Comparison of ENCODE assay signal across 8 mouse cellular contexts in the genomic region with DNA sequence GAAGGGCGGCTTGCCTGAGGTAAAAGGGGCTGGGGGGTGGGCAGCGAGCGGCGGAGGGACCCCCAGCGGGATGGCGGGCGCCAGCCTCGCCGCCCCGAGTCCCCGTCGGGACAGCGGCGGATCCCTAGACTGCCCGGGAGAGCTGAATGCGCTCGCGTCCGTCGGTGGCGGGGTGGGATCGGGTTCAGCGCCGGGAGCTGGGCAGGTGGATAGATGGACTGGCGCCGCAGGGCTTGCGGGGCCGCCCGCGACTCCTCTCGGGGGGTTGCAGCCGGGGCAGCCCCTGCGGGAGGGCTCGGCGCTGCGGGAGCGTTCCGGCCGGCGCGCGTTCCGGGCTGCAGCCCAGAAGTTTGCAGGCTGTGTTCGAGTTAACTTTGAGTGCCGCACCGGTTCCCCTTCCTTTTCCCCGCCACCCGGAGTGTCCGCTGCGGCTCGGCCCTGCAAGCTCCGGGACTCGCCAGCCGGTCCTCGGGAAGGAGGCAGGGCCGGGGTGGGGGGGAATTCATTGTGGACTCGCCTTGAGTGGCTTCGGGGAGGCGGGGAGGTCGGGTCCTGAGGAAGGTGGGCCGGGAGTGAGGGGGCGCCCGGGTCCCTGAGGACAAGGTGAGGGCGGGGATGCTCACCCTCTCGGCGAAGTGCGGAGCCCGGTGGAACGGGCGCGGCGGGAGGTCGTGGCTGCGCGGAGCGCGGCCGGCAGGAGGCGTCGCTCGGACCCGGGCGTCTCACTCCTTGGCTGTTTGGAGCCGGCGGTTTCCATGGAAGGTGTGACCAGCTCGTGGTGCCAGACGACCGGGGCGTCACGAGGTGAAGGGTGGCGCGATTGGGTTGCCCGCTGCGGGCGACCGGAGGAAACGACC. TPM values are rescaled to one million over a fixed set of nuclear protein-coding genes. Genes with fewer than 3 reads are reported as not detected.
DNase-seq lines count a peak whose midpoint lies in the region; ATAC-seq lines count a peak whose summit lies in the region.

No protein-coding gene starts in this region.

- H3K27ac ChIP-seq in intestine, embryonic 16.5 days (ENCODE audit: low read length): peak overlapping the region; percentile 98

- H3K36me3 ChIP-seq in intestine, embryonic 16.5 days (ENCODE audit: control insufficient read depth, insufficient read depth, low read length): no peaks in the 10 kb centered on the region

- H3K4me3 ChIP-seq in intestine, embryonic 16.5 days (ENCODE audit: low read length): peak overlapping the region; percentile 98

- H3K4me1 ChIP-seq in intestine, embryonic 16.5 days (ENCODE audit: control insufficient read depth, insufficient read depth, low read length): peaks cover 5% of the 10 kb centered on the region; the same call in 1 of the 2 replicates

- H3K27me3 ChIP-seq in intestine, embryonic 16.5 days (replicated peaks; ENCODE audit: control insufficient read depth, insufficient read depth, low read length): no peaks in the 10 kb centered on the region

- intact Hi-C loops in left cerebral cortex, postnatal 25 days (cut with DNase I): loop anchor here (1.0 to 2.0 kb wide), 6 partner anchors 56 to 400 kb away; partner anchors contain the start of gene Ssr3

- DNase-seq in adrenal gland, adult 18-20 months (ENCODE audit: low spot score in 2 of 2): peak; percentile 62 to 64
- DNase-seq in embryo, embryonic 10.5 days (ENCODE audit: low spot score): peak; percentile 85
- peak; percentile 51 to 73 for DNase-seq in gastrocnemius, postnatal 4 days (ENCODE audit: low spot score in 2 of 2)
- DNase-seq in left cerebral cortex, postnatal 25 days (ENCODE audit: low spot score in 2 of 2): peak; percentile 45 to 55
- peak; percentile 47 for DNase-seq in right cerebral cortex, postnatal 14 days
- peak; percentile 60 for DNase-seq in urinary bladder, postnatal 14 days (ENCODE audit: low spot score)

- H3K9ac ChIP-seq in intestine, embryonic 16.5 days (ENCODE audit: low read depth, low read length): peak overlapping the region; percentile 98

- H3K9me3 ChIP-seq in intestine, embryonic 16.5 days (ENCODE audit: control insufficient read depth, low read length): no peaks in the 10 kb centered on the region

- H3K4me2 ChIP-seq in intestine, embryonic 16.5 days (ENCODE audit: low read depth, low read length): peak overlapping the region; percentile 40

- under 1% methylated on average over 89 of the region's 97 CpGs for WGBS in intestine, embryonic 16.5 days

- ATAC-seq in intestine, embryonic 16.5 days: peak; percentile 55
- ATAC-seq in megakaryocyte-erythroid progenitor cell, adult 5-6 weeks (replicated peaks; ENCODE audit: low FRiP score, low TSS enrichment, poor library complexity, severe bottlenecking): peak; percentile 29; the same call in 1 of the 2 replicates

RNA-seq across cellular contexts. Expression of gene Tiparp, which starts 0.6 kb away (rescaled TPM):
- total RNA-seq in adrenal gland, adult 18-20 months (2021): 10 to 100 TPM; 13.8 to 21.6 TPM
- total RNA-seq in gastrocnemius, postnatal 4 days (2021): 10 to 100 TPM; 11.5 to 12.6 TPM
- polyA plus RNA-seq in intestine, embryonic 16.5 days (2015; fragmentation: Nextera tagmentation; extraction: Ambion mirVana): 39.5 and 41.9 TPM in 2 replicates
- total RNA-seq in left cerebral cortex, postnatal 25 days (2021): 10 to 100 TPM; 12.2 to 16.6 TPM
- 3.5 and 6.9 TPM in 2 replicates for total RNA-seq in megakaryocyte-erythroid progenitor cell, adult 5-6 weeks (2014; fragmentation: Nextera tagmentation)
- total RNA-seq in megakaryocyte-erythroid progenitor cell, adult 5-6 weeks (2017): 8.3 and 17.0 TPM in 2 replicates

Comparison
In these comparisons a context has a peak if more than half of its experiments do, and no peak if none do; other contexts are left out.
1. Peak in every context shown above with its lines: DNase-seq, ATAC-seq, H3K4me3 ChIP-seq and H3K27ac ChIP-seq.